Mouse (Mus musculus) midbrain, embryonic 13.5 days (tissue): Measurements from ENCODE around the gene Rmdn3. TPM values are rescaled to one million over a fixed set of nuclear protein-coding genes. Genes with fewer than 3 reads are reported as not detected.

ENCODE experiments used
- ATAC-seq: fragments of 200-750 bp; cut with Nextera tagmentation; 2 replicates; pipeline ENCODE4 v1.8.0; 2017; ENCODE audit warnings: mild to moderate bottlenecking, moderate TSS enrichment, moderate library complexity
- H3K27ac ChIP-seq: fragments of 300-500 bp; sonication (generic); 2 replicates; pipeline ENCODE4 v1.5.1; 2015; ENCODE audit warnings: inconsistent platforms, mild to moderate bottlenecking, moderate library complexity
- H3K27me3 ChIP-seq: fragments of 300-500 bp; sonication (generic); 2 replicates; pipeline ENCODE4 v1.6.1; 2015; ENCODE audit warnings: mild to moderate bottlenecking, inconsistent platforms
- H3K36me3 ChIP-seq: fragments of 300-500 bp; sonication (generic); 2 replicates; pipeline ENCODE4 v1.6.1; 2015; ENCODE audit warnings: mild to moderate bottlenecking, inconsistent platforms
- H3K4me1 ChIP-seq: fragments of 300-500 bp; sonication (generic); replicated peaks from 2 replicates; pipeline ENCODE4 v1.6.1; 2015; ENCODE audit warnings: inconsistent platforms
- H3K4me2 ChIP-seq: fragments of 300-500 bp; sonication (generic); replicated peaks from 2 replicates; pipeline ENCODE4 v1.6.1; 2015; ENCODE audit warnings: moderate library complexity, mild to moderate bottlenecking, inconsistent platforms
- H3K4me3 ChIP-seq: fragments of 300-500 bp; sonication (generic); replicated peaks from 2 replicates; pipeline ENCODE4 v1.5.1; 2015; ENCODE audit warnings: mild to moderate bottlenecking, inconsistent platforms
- H3K9ac ChIP-seq: fragments of 300-500 bp; sonication (generic); replicated peaks from 2 replicates; pipeline ENCODE4 v1.6.1; 2015; ENCODE audit warnings: mild to moderate bottlenecking, inconsistent platforms
- H3K9me3 ChIP-seq: fragments of 300-500 bp; sonication (generic); 2 replicates; pipeline ENCODE4 v1.6.1; 2016; ENCODE audit warnings: mild to moderate bottlenecking, inconsistent platforms
- WGBS: fragments of 180-500 bp; shearing (Covaris S2); methylation state at CpG from one replicate; pipeline ENCODE4 v1.1.7; 2015; 5-methylcytosine and 5-hydroxymethylcytosine counted together
- polyA plus RNA-seq: library from polyadenylated mRNA; unstranded; fragments of >200 nt; fragmentation: Nextera tagmentation; extraction: Ambion mirVana; gene quantifications from 2 replicates; pipeline ENCODE4 v1.2.1, GENCODE M21; 2015

The Rmdn3 gene
- polyA plus RNA-seq, 1 experiment from 2014 or later = 44.3 TPM

DNA sequence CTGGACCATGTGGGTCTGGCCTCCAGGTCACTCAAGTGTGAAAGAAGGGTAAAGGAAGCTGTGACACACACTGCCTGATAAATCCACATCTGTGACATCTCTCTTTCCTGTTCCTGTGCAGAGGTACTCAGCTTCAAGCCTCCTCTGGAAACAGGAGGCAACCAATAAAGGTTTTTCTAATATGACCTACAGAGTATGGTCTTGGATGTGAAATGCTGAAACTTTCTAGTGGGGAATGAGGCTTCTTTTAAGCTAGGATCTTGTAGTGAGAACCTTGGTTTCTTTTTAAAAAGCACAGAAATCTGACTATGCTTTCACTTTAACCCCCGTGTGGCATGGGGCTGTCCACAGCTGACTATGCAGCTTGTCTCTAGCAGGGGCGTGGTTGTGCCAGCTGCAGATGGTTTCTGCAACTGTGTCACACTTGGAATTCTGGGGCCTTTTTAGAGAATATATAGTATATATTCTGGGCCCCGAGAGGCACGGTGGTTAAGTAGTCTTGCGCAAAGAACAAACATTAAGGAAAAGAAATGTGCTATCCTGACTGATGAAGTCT is 20.6 kb upstream of the Rmdn3 start:
- peaks cover 66% of the 10 kb centered on the region for H3K36me3 ChIP-seq
- H3K4me1 ChIP-seq = peaks cover 23% of the 10 kb centered on the region
- H3K27me3 ChIP-seq = no peaks in the 10 kb centered on the region
- H3K9me3 ChIP-seq = no peaks in the 10 kb centered on the region
- no peak overlapping the region for H3K4me3 ChIP-seq
- no peak overlapping the region for H3K9ac ChIP-seq
- ATAC-seq = no peak
- no peak overlapping the region for H3K4me2 ChIP-seq
- H3K27ac ChIP-seq = no peak overlapping the region
- WGBS = 91% methylated on average over 5 of the region's 5 CpGs

DNA sequence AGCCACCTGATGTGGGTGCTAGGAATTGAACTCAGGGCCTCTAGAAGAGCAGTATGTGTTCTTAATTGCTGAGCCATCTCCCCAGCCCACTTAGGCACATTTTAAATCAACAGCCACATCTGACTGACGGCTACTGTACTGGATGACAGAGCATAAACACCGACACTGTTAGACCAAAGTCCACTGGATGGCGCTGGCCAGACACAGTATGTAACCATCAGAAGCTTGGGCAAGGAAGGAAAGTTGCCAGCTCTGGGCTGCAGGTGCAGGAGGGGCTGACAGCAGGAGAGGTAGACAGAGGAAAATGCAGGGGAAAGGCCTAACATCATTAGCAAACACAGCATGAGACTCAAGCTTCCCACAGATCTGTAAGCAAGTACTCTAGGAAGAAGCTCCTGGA is 19.9 kb upstream of the Rmdn3 start:
- Histone ChIP-seq H3K9ac (peak overlapping the region; percentile 10; the same call in 1 of the 2 replicates), H3K9me3 (no peaks in the 10 kb centered on the region), H3K27me3 (no peaks in the 10 kb centered on the region), H3K4me2 (no peak overlapping the region), H3K4me1 (peaks cover 28% of the 10 kb centered on the region), H3K36me3 (peaks cover 62% of the 10 kb centered on the region), H3K27ac (no peak overlapping the region), H3K4me3 (no peak overlapping the region)
- WGBS = 49% methylated on average over 3 of the region's 3 CpGs
- ATAC-seq = no peak

DNA sequence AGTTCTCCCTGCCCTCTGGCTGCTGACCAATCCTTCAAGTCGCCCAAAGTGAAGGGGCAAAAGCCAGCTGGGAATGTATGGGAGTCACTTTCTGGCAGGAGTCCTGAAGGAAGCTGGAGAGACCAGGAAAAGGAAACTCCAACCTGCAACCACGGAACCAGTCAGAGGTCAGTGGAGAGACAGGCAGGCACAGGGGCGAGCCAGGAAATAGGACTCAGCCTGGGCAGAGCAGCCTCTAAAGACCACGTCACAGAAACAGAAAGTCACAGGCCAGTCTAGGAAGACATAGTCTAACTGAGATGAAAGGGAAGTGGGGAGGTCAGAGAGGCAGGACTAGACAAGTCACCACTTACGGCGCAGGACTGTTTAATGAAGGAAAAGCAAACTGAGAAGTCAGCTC is 18.8 kb upstream of the Rmdn3 start:
- H3K4me2 ChIP-seq = no peak overlapping the region
- no peak for ATAC-seq
- no peak overlapping the region for H3K27ac ChIP-seq
- no peaks in the 10 kb centered on the region for H3K9me3 ChIP-seq
- no peaks in the 10 kb centered on the region for H3K27me3 ChIP-seq
- peaks cover 56% of the 10 kb centered on the region for H3K36me3 ChIP-seq
- H3K4me1 ChIP-seq = peaks cover 28% of the 10 kb centered on the region
- H3K4me3 ChIP-seq = no peak overlapping the region
- WGBS = 74% methylated on average over 6 of the region's 6 CpGs
- no peak overlapping the region for H3K9ac ChIP-seq

DNA sequence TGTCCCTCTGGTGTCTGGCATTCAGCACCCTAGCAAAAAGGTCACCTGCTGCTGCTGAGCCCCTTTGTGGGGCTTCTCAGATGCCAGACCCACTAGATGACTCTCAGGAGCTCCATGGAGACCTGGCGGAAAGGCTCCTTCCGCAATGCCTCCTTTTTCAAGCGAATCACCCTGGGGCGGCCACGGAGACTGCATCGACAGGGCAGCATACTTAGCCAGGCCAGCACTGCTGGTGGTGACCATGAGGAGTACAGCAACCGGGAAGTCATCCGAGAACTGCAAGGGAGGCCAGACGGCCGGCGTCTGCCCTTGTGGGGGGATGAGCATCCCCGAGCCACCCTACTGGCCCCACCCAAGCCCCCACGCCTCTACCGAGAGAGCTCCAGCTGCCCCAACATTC is 18.0 kb upstream of the Rmdn3 start:
- 53% methylated on average over 14 of the region's 14 CpGs for WGBS
- Histone ChIP-seq H3K27me3 (no peaks in the 10 kb centered on the region), H3K4me1 (peaks cover 28% of the 10 kb centered on the region), H3K9me3 (no peaks in the 10 kb centered on the region), H3K4me3 (no peak overlapping the region), H3K27ac (no peak overlapping the region), H3K9ac (0 out of 2 replicates have a peak overlapping the region, but pooled peaks have one; percentile 19), H3K4me2 (no peak overlapping the region), H3K36me3 (peaks cover 49% of the 10 kb centered on the region)
- no peak for ATAC-seq

DNA sequence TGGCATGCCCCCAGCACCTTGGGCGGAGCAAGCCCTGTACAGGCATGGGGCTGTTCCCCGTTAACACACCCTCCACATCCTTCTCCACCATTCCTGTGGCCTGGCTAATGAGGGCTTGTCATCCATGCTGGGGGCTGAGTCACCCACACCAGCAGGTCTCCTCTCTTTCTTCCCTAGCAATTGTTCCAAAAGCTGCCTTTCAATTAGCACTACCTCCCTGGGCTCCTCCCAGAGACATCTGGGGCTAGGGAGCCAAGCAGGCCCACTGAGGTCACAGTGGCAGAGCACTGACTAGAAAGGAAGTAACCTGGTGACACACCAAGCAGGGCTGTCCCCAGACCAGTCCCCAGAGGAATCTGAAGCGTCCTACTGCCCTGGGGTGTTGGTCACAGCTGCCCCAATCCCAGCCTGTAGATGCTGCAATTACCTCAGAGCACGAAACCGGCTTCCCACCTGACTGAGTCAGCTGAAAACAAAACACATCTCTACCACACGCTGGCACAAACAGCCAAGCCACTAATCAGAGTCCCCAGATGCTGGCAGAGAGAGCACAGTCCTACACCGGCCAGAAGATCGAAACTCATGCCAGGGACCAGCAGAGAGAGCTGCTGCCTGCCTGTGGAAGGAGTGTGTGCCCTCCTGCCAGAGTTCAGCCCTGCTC is 17.3 kb upstream of the Rmdn3 start, which contains the start of gene Gm14137:
TSS of gene Gm14137 (plus strand) at position 519 of the 661 bp plus-strand sequence.
- H3K4me2 ChIP-seq = no peak within 1 kb of the TSS; the same call in 1 of the 2 replicates
- H3K27ac ChIP-seq = no peak within 1 kb of the TSS
- no peaks in the 10 kb centered on the region for H3K9me3 ChIP-seq
- H3K27me3 ChIP-seq = peaks cover under 1% of the 10 kb centered on the region; the same call in 1 of the 2 replicates
- peaks cover 41% of the 10 kb centered on the region for H3K36me3 ChIP-seq
- peaks cover 28% of the 10 kb centered on the region for H3K4me1 ChIP-seq
- 0 out of 2 replicates have a peak, but pooled peaks have one; percentile 35 for ATAC-seq
- WGBS = 42% methylated on average over 8 of the region's 8 CpGs
- H3K4me3 ChIP-seq = no peak within 1 kb of the TSS
- H3K9ac ChIP-seq = peak within 1 kb of the TSS; percentile 48

DNA sequence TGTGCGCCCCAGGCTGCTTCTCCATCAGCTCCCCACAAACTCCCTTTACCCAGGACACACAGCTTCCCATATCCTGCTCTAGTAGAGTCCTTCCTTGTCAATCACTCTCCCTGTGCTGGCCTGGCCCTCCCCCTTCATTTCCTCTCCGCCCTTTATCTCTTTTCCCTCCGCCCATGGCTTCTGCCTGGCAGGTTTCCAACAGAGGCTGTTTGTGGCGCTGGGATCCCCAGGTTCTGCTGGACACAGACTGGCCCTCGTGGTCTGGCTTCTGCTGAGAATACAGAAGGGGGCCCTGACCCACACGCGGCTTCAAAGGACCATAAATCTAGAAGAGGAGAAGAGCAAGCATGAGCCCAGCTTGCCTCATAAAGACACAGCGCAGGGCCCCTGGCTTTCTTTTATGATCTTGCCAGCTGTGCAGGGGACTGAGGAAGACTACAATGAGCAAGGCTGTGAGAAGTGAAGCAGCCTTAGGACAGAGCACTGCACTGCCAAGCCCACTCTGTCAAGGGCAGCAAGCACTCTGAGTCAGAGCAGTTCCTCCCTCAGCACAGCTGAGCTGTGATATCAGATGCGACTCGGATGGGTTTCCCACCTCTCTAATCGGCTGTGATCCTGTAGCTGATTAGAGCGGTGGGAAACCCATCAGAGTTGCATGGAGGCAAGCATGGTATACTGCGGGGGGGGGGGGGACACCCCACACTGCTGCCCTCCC is 16.2 kb upstream of the Rmdn3 start:
- ATAC-seq = peak; percentile 46
- Histone ChIP-seq H3K9ac (peak overlapping the region; percentile 48), H3K4me1 (peaks cover 30% of the 10 kb centered on the region), H3K36me3 (peaks cover 30% of the 10 kb centered on the region), H3K27me3 (peaks cover 9% of the 10 kb centered on the region), H3K4me2 (peak overlapping the region; percentile 25), H3K4me3 (no peak overlapping the region), H3K9me3 (no peaks in the 10 kb centered on the region), H3K27ac (peak overlapping the region; percentile 67)
- WGBS = 25% methylated on average over 13 of the region's 13 CpGs

DNA sequence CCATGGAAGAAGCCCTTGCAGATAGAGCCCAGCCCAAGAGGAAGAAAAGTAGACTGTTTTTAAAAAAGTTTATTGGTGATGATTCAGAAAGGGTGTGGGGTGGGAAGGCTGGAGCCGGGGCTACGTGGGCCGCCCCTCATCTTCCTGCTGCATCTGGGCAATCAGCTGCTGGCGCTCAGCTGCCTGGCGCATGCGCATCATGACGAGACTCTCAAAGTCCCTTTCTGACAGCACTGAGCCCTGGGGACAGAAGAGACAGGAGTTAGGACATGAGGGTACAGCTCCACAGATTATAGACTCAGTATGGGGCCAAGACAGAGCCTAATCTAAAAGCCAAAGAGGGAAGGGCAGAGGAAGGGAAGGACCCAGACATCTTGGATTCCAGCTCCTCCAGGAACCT is 15.6 kb upstream of the Rmdn3 start:
- H3K36me3 ChIP-seq = peaks cover 25% of the 10 kb centered on the region
- no peak overlapping the region for H3K4me3 ChIP-seq
- H3K9me3 ChIP-seq = no peaks in the 10 kb centered on the region
- ATAC-seq = no peak
- H3K4me1 ChIP-seq = peaks cover 35% of the 10 kb centered on the region
- H3K9ac ChIP-seq = peak overlapping the region; percentile 48; the same call in 1 of the 2 replicates
- WGBS = 80% methylated on average over 7 of the region's 7 CpGs
- H3K27me3 ChIP-seq = peaks cover 15% of the 10 kb centered on the region
- peak overlapping the region; percentile 25; the same call in 1 of the 2 replicates for H3K4me2 ChIP-seq
- H3K27ac ChIP-seq = peak overlapping the region; percentile 67

DNA sequence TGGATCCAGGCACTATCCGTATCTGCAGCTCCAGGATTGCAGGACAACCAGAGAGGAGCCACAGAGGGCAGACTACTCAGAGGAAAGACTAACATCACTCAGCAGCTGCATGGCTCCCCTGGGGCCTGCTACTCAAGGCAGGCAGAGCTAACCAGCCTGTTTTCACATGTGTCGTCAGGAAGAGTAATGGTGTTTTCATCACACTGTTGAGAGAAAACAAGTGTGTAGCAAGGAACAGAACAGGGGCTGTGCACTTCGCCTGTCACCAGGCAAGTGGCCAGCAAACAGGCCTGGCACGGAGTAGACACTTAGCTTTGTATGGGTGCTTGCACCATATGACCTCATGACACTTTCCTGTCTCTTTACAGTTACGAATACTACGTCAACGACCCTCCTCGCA is 14.7 kb upstream of the Rmdn3 start:
- Histone ChIP-seq H3K36me3 (peaks cover 17% of the 10 kb centered on the region), H3K9me3 (no peaks in the 10 kb centered on the region), H3K27me3 (peaks cover 24% of the 10 kb centered on the region), H3K4me1 (peaks cover 44% of the 10 kb centered on the region), H3K9ac (no peak overlapping the region), H3K4me2 (no peak overlapping the region), H3K27ac (no peak overlapping the region), H3K4me3 (no peak overlapping the region)
- ATAC-seq = no peak
- 83% methylated on average over 8 of the region's 8 CpGs for WGBS

DNA sequence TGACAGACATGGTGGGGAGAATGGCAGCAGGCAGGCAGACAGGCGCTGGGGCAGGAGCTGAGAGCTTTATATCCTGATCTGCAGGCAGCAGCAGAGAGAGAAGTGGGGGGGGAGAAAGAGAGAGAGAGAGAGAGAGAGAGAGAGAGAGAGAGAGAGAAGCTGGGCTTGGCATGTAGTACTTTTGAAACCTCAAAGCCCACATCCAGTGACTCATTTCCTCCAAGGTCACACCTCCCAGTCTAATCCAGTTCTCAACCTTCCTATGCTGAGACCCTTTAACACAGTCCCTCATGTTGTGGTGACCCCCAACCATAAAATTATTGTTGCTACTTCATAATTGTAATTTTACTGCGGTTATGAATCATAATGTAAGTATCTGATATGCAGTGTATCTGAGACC is 13.4 kb upstream of the Rmdn3 start:
- no peak for ATAC-seq
- H3K36me3 ChIP-seq = peaks cover 10% of the 10 kb centered on the region
- peaks cover 37% of the 10 kb centered on the region for H3K27me3 ChIP-seq
- no peaks in the 10 kb centered on the region for H3K9me3 ChIP-seq
- 84% methylated on average over 2 of the region's 2 CpGs for WGBS
- peaks cover 45% of the 10 kb centered on the region for H3K4me1 ChIP-seq
- no peak overlapping the region for H3K27ac ChIP-seq
- no peak overlapping the region for H3K4me3 ChIP-seq
- no peak overlapping the region for H3K4me2 ChIP-seq
- no peak overlapping the region for H3K9ac ChIP-seq

DNA sequence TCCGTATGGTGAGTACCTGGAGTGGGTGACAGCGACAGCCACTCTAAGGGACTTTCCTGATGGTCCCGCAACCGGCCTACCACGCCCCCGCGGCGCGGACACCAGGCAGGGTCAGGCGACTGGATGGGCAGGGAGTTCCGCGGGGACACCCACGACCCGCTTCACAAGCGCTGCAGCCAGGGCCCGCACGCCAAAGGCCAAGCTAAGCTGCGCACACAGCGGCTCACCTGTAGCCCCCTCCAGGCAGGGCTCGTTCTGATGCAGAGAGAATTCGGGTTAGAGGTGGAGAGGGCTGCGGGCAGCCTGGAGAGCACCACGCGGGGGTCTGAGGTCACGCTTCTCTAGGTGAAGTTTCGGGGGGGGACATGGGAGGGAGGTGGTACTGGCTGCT is 11.0 kb upstream of the Rmdn3 start:
- H3K36me3 ChIP-seq = no peaks in the 10 kb centered on the region
- ATAC-seq = peak; percentile 54
- H3K4me2 ChIP-seq = peak overlapping the region; percentile 99
- no peak overlapping the region for H3K27ac ChIP-seq
- H3K9me3 ChIP-seq = no peaks in the 10 kb centered on the region
- H3K4me3 ChIP-seq = peak overlapping the region; percentile 54
- H3K9ac ChIP-seq = peak overlapping the region; percentile 62
- H3K27me3 ChIP-seq = peaks cover 54% of the 10 kb centered on the region
- WGBS = 2% methylated on average over 26 of the region's 26 CpGs
- peaks cover 26% of the 10 kb centered on the region for H3K4me1 ChIP-seq

DNA sequence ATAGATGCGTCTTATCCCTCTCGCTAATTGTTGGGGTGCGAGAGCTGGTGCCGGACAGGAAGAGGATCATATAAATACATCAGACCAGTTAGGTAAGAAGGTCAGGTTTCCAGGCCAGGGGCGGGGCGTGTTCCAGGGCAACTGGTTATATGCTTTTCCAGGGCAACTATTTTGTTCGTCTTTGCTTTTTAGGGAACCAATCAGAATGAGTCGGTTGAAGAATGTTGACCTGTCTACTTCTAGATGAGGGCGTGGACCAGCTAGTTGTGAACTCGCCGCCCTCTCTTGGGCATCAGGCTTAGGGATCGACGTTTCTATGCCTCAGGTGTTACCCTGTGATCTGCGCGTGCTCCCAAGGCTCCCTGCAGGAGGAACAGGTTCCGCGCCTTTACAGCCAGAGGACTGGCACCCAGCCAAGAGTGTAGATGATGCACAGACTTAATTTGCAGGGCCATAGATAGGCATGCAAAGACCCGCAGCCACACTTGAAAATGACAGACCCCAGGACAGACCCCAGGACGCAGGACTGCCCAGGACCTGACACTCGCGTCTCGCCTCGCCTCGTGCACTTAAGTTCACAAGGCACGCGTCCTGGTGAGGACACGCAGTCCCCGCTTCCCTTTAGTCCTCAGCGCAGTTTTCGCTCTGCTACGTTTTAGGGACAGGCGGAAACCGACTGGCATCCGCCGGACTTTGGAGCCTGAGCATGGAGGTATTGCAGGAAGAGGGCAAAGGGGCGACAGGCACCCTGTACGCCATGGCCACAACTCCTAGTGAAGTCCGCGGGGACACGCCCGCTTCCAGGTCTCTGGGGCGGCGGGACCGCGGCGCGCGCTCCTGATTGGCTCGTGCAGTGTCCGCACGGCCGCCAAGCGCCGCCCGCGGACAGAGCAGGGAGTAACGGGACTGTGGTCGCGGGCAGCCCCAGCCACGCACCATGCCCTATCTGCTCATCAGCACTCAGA is 10.3 kb upstream of the Rmdn3 start, which contains the start of gene Gchfr:
TSS of gene Gchfr (plus strand) at position 873 of the 965 bp plus-strand sequence.
- H3K4me2 ChIP-seq = peak within 1 kb of the TSS; percentile 99
- no peaks in the 10 kb centered on the region for H3K36me3 ChIP-seq
- peaks cover 20% of the 10 kb centered on the region for H3K4me1 ChIP-seq
- H3K9ac ChIP-seq = peak within 1 kb of the TSS; percentile 62
- no peak within 1 kb of the TSS for H3K27ac ChIP-seq
- WGBS = under 1% methylated on average over 53 of the region's 60 CpGs
- H3K4me3 ChIP-seq = peak within 1 kb of the TSS; percentile 54
- ATAC-seq = peak; percentile 82
- H3K27me3 ChIP-seq = peaks cover 55% of the 10 kb centered on the region
- H3K9me3 ChIP-seq = no peaks in the 10 kb centered on the region
